Mouse (Mus musculus): ENCODE measurements around the gene 4930558C23Rik.
A peak's percentile ranks its signal among the peaks of the same experiment; 100 is the strongest.
"Not testable (repeated sequence)": the region's sequence is repeated elsewhere in the genome, so short reads cannot be mapped to it uniquely, and the experiment has no call there.

The 4930558C23Rik gene

DNA sequence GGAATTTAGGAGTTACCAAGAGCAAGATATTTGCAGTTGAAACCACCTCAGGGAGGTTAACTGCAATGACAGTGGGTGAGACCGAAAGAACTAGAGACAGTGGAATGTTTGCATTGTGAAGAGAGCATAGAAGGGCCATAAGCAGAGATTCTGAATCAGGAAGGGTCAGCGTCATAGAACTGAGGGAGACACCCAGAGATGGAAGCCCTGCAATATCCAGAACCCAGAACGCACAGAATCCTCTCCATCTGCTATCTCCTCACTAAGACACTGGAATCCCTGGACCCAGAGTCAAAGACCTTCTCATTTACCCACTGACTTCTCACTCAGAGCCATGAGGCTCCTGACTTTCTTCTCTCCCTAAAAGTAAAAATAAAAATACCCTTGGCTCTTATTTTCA is at the start of gene 4930558C23Rik:
Gene 4930558C23Rik, minus strand, starts transcription at position 101 of the 400 bp plus-strand sequence.
- no peak for DNase-seq

DNA sequence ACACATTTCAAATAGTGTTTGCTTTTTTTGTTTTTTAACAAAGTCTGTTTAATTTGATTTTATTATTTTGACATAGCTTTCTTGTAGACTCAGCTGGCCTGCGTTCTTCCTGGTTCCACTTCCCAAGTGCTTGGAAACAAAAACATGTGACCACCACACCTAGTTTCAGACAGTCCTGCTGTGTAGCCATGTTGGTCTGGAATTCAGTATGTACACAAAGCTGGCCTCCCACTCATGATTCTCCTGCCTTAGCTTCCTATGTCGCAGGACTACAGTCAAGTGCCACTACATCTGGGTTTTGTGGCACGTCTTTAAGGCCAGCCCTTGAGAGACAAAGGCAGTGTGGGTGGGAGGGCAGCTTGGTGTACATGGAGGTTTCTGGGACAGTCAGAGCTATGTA is 48.3 kb upstream of the 4930558C23Rik start:
- no peak for DNase-seq

DNA sequence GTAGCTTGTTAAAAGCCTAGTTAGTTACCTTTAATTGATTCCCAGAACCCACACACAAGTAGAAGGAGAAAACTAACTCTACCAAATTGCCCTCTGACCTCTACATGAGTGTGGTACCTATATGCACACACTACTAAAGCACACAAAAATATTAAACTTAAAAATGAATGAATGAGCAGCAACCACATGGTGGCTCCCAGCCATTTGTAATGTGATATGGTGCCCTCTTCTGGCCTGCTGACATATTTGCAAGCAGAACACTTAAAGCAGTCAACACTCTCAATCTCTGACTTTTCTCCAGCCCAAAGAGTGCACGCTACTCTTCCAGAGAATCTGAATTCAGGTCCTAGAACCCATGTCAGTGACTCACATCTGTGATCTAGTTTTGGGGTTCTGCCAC is 47.8 kb upstream of the 4930558C23Rik start:
- peak; percentile 36 to 57 for DNase-seq

DNA sequence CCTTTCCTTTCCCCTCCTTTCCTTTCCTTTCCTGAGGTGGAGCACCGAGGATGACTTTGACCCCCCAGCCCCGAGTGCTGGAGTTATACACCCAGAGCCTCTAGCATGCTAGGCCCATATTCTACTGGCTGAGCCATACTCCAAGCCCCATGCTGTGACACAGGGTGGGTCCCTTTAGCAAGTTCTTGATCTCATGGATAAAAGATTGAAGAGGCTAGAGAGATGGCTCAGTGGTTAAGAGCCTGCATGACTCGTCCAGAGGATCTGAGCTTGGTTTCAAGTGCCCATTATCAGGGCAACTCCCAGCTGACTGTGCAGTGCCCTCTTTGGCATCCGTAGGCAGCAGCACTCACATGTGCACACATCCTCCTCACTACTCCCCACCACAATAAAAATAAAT is 42.7 kb upstream of the 4930558C23Rik start:
- DNase-seq: no peak

DNA sequence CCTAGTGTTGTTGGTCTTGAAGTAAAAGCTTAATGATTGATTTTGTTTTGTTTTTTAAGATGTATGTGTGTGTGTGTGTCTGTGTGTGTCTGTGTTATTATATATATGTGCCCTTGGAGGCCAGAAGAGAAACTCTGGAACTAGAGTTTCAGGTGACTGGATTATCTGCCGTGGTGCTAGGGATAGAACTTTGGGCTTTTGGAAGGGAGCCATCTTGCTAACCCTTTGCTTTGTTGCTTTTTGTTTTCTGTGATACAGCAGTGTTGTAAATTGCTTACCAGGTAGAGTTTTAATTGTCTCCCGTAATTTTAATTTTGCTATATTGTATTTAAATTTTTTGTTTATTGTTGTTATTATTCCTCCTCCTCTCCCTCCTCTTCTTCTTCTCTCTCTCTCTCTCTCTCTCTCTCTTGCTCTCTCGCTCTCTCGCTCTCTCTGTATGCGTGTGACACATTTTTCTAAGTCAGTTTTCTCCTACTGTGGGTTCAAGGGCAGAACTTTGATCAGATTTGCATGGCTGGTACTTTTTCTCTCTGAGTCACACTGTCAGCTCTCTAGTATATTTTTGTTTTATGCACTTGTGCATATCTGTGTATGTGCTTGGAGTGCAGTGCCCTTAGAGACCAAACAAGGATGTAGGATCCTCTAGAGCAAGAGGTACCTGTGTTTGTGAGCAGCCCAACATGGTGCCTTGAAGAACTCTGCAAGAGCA is 39.9 kb upstream of the 4930558C23Rik start:
- DNase-seq: no peak

DNA sequence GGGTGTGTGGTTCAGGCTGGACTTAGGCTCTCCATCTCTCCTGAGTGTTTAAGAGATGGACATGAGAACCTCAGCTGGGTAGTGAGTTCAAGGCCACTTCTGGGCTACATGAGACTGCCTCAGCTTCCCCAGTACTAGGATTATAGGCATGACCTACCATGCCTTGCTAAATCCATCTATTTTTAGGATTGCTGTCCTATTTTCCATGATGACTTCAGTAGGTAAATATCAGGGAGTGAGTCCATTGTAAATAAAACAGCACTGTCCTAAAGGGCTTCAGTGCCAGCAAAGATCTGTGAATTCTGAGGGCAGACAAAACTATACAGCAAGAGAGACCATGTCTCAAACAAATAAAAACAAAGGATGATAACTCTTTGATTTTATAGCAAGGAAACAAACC is 37.0 kb upstream of the 4930558C23Rik start:
- no peak for DNase-seq

DNA sequence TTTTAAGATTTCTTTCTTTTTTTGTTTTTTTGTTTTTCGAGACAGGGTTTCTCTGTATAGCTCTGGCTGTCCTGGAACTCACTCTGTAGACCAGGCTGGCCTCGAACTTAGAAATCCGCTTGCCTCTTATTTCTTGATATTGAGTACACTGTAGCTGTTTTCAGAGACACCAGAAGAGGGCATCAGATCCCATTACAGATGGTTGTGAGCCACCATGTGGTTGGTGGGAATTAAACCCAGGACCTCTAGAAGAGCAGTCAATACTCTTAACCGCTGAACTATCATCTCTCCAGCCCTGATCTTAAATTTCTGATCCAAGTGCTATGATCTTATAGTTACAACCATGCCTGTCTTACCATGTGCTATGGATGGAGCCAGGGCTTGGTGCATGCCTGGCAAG is 36.0 kb upstream of the 4930558C23Rik start:
- DNase-seq: not testable (repeated sequence)

DNA sequence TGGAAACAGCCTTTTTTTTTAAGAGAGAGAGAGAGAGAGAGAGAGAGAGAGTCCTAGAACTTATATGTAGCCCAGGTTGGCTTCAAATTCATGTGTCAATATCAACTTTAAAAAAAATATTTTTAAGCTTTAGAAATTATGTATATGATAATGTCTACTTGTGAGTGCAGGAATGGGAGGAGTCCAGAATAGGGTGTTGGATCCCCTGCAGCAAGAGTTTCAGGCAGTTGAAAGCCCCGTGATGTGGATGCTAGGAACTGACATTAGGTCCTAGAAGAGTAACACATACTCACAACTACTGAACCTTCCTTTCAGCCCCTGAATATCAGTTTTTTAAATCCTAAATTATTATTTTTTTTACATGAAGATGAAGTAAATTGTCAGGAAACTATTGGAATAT is 32.9 kb upstream of the 4930558C23Rik start:
- DNase-seq: no peak

DNA sequence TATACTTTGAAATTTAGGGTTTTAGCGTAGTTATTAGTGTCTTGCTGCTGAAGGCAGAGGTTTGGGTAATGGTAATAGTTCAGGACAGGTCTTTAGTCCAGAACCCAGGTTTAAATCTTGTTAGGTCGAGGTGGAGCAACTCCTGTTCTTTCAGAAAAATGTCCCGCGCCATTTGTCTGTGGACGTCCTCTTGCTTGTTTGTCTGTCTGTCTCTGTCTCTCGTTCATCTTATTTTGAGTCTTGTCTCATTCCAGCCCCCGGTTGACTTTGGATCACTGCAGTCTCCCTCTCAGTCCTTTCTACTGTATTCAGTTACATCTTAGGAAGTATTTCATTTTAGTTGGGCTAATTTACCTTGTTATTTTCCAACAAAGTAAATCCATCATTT is 32.3 kb upstream of the 4930558C23Rik start:
- DNase-seq: no peak

DNA sequence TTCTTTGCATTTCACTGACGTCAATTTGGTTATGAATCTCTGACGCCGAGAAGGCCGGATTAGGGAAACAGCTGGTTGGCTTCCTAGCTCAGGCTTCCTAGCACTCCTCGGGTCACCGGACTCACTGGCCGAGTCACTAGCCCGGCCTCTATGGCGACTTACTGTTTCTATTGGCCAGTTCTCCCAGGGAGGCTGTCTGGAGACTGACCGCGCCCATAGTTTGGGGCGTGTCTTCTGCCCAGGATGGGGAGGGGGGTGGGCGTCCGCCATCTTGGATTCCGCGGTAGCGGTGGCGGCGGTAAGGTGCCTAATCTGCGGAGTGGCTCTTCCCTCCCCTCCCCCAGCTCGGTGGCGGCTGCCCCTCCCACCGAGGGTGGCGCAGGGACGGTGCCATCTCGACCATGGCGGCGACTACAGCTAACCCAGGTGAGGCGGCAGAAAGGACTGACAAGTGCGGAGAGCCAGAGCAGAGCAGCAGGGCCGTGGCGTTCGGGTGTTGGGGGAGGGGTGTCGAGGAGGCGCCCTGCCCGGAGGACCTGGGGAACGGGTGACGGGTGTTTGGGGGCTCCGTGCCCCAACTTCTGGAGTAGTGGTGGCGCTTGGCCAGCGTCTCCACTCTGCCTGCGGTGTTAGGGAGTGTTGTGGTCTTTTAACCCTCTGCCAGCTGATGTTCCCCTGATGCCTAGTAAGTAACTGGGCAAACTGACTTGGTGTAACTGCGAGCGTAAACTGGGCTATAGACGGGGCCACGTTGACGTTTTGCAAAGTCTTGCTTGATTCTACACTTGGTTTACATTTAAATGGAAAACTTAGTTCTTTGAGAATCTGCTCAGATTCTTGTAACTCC is 31.7 kb upstream of the 4930558C23Rik start, which contains the start of gene Arnt:
Gene Arnt, plus strand, starts transcription at position 253 of the 847 bp plus-strand sequence.
- DNase-seq: peak; percentile 83 to 86

DNA sequence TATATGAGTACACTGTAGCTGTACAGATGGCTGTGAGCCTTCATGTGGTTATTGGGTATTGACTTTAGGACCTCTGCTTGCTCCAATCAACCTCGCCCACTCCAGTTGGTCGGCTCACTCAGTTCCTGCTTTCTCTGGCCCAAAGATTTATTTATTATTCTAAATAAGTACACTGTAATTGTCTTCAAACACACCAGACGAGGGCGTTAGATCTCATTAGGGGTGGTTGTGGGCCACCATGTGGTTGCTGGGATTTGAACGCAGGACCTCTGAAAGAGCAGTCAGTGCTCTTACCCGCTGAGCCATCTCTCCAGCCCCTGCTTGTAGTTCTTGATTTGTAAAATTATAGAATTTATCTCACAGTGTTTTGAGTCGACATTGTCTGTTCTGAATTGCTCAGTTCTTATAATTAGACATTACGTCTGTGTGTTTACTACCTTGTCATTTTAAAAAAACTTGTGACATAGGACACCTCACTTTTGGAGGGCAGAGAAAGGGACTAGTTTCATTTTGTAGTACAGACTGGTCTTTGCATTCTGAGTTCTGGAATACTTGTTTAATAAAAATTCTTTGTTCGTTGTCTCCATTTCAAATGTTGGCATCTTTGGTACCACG is 30.8 kb upstream of the 4930558C23Rik start:
- no peak for DNase-seq

DNA sequence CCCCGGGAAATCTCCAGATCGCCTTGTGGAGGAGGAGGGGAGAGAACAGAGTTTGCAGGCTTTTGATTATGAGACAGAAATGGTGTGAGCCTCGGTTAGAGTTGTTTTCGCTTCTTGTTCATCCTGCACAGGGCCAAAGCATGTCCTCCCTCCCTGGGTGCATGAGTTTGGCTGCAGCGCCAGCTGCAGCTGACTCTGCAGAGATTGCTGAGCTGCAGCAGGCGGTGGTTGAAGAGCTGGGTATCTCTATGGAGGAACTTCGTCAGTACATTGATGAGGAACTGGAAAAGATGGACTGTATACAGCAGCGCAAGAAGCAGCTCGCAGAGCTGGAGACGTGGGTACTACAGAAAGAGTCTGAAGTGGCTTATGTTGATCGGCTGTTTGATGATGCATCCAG is 25.8 kb upstream of the 4930558C23Rik start:
- not testable (repeated sequence) for DNase-seq

DNA sequence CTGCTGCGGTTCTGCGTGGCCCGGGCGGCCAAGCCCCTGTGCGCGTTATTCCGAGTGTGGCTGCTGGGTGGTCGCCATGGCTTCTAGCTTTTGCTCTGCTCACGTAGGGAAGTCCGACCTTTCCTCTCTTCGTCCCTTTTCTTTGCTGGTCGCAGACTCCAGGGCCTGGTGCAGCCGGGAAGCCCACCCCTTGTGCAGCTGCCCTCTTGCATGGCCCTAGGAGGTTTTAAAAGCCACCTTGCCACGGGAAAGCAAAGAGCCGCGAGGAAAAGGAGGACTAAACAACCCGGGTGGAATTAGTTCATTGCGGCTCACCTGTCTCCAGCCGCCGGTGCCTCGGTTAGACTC is 25.2 kb upstream of the 4930558C23Rik start:
- DNase-seq: peak; percentile 15 to 21

DNA sequence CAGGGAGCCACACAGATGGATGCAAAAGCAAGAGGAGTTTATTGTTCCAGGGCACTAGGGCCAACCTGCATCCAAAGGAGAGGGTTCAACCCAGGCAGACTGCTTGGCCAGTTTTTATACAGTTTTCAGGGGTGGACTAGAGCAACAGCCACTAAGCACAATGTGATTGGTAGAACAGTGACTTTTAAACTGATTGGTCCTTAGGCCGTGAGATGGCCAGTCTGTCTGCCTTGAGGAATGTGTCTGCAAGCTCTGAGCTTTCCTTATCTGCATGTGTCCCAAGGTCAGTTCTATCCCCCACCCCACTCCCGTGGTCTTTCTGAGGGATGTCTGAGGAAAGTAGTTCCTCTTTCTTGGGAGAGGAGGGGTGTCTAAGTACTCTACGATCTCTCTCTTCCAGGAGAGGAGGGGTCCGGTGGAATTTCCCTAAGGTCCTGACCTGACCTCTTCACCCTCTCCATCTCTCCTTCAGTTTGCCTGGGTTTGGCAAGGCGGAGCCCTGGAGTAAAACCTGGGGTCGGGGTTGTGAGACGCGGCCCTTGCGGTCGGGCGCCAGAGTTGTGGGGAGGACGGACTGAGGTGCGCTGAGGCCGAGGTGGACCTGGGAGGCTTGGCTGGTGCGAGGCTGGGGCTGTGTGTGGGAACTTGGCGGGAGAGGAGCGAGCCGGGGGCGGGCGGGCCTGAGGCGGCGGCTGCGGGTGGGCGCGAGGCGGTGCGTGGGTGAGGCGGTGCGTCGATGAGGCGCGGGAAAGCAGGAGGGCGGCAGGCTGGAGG is 24.7 kb upstream of the 4930558C23Rik start:
- not testable (repeated sequence) for DNase-seq

DNA sequence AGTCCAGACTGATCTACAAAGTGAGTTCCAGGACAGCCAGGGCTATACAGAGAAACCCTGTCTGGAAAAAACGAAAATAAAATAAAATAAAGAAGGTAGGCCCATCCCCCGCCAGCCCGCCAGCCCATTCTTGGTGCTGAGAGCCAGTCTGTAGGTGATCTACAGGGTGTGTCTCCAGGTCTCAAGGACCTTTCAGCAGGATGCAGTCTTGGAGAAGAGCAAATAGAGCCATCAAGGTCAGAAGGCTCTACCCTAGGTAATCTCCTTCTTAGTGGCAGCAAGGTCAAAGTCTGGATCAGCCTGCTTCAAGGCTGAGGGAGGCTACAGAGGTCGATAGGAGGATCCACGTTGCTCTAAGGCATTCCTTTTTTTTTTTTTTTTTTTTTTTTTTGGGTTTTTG is 23.8 kb upstream of the 4930558C23Rik start:
- DNase-seq: not testable (repeated sequence)

DNA sequence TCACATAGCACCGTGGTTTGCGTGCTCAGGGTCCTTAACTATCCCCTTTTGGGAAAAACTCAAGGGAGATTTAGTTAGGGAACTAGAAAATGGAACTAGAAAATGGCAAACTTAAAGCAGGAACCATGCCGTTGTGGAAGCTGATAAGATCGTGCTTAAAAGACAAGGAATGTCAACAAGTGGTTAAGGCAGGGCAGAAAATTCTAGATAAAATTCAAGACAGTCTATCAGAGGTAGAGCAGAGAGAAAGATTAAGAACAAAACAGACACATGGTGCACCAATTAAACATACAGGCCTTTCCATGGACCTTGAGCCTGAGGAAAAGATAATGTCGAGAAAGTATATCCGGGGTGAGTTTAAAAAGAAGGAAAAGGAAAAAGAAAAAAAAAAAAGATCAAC is 15.2 kb upstream of the 4930558C23Rik start:
- no peak for DNase-seq

DNA sequence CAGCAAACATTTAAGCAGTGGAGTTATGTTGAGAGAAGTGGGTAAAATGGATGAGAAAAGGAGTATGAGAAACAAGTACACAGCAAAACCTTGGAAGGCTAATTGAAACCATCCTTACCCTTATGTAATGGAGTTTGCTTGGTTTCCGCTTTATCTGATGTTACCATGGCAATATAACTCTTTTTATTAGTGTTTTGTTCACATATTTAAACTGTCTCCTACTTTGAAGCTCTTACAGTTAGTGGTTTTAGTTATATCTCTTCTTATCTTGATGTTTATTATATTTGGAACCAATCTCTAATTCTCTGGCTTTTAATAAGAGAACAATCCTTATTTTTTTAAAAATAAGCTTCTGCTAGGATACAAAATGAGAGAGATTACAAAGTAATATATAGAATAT is 9.6 kb upstream of the 4930558C23Rik start:
- DNase-seq: no peak

DNA sequence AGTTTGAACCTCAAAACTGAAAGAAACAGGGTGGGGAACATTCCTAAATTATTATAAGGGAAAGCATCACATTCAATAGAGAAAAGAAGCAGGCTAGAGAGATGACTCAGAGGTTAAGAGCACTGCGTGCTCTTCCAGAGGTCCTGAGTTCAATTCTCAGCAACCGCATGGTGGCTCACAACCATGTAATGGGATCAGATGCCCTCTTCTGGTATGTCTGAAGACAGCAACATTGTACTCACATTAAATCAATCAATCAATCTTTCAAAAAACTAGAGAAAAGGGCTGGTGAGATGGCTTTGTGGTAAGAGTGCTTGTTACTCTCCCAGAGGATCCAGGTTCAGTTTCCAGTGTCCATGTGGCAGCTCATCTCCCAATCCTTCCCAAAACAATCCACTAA is 6.2 kb upstream of the 4930558C23Rik start:
- DNase-seq: no peak

DNA sequence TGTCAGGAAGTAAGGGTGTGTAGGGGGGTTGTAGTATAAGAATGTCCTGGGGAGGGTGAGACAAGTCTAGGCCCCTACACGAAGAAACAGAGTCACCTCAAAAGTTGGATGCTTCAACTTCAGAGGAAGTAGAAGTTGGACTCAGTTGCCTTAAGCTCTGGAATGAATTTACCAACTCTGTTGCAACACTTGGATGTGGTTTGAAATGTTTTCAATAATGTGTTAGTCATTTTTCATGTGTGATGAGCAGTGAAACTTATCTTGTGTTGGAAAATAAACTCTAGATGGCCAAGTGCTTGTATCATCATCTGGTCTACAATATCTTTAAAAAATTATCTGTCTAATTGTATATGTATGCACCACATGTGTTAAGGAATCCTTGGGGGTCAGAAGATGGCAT is 5.1 kb upstream of the 4930558C23Rik start:
- no peak for DNase-seq

DNA sequence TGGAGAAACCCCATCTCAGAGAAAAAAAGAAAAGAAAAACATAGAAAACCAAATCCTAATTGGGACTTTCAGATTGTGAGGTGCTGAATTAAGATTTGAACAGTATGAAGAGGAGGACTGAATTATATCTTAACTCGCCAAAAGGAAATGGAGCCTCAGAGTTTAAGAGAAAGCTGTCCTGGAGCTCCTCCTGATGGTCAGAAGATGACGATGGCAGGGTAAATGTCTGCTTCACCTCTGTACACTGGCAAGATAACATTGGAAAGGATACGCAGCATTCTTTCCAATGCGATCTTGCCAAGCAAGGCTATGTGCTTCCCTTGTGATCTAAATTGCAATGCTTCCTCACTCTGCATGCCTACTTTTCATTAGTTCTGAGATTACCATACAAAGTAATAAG is 8.3 kb downstream of the 4930558C23Rik start:
- DNase-seq: no peak

DNA sequence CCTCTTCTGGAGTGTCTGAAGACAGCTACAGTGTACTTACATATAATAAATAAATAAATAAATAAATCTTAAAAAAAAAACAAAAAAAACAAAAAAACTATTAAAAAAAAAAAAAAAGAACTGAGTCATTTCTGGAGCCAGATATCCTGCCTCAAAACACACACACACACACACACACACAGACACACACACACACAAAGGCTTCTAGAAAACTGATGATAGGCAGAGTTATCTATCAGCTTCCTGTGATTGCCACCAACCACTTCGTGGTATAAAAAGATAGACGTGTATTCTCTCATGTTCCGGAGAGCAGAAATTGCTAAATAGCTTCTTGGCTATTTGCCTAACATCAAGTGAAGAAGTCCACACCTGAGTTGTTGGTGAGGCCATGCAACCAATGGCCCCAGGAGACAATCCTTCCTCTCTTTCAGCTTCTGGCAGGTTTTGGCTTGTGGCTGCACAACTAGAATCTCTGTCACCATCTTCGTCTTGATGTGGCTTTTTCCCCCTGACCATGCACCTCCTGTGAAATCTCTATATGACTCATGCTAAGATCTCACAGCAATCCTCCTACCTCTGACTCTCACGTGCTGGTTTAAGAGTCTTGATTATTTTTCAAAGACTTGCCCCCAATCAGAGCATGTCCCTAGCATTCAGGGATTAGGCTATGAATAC is 17.1 kb downstream of the 4930558C23Rik start:
- DNase-seq: no peak

DNA sequence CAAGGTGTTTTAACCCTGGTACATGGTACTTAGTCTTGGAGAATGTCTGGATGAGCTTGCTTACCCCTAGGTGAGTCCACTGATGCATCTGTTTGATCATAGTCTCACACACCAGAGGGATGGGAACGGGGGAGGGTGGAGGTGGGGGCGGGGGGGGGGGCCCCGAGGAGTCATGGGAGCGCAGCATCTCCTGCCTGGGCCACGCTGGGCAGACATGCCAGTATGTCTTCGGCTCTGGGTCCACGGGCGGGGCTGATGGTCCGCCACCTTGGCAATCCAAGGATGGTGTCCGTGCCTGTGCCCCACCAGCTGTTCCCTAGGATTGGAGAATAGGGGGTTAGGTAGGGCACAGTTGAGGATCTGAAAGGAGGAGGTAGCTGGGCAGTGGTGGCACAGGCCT is 29.4 kb downstream of the 4930558C23Rik start:
- no peak for DNase-seq
